Mouse (Mus musculus) frontal cortex, adult (tissue): ENCODE results near the gene Zfp575.

ENCODE experiments used
- ATAC-seq: cut with Nextera tagmentation; 2 replicates; pipeline ENCODE4 v1.9.2; 2017; ENCODE audit warnings: mild to moderate bottlenecking, moderate library complexity, mixed read lengths; ENCODE audit not compliant: low TSS enrichment

Gene Zfp575

GRCm38 (mm10) chr7:24600941-24601597 is 13.6 kb upstream of the Zfp575 start:
- peak; percentile 97 for ATAC-seq

- no peak for ATAC-seq
These were observed 12.0 kb upstream of the Zfp575 start for GRCm38 (mm10) chr7:24599211-24600067.

- no peak for ATAC-seq
These were observed 10.7 kb upstream of the Zfp575 start for GRCm38 (mm10) chr7:24598121-24598520.

GRCm38 (mm10) chr7:24595464-24595863 is 8.0 kb upstream of the Zfp575 start:
- no peak for ATAC-seq

- no peak for ATAC-seq
These were observed 6.9 kb upstream of the Zfp575 start for GRCm38 (mm10) chr7:24594309-24594803.

GRCm38 (mm10) chr7:24593621-24594308 is 6.3 kb upstream of the Zfp575 start:
- ATAC-seq, result peak; percentile 96

GRCm38 (mm10) chr7:24592781-24593180 is 5.3 kb upstream of the Zfp575 start:
- no peak for ATAC-seq

GRCm38 (mm10) chr7:24592163-24592562 is 4.7 kb upstream of the Zfp575 start:
- no peak for ATAC-seq

GRCm38 (mm10) chr7:24591735-24592134 is 4.3 kb upstream of the Zfp575 start:
- no peak for ATAC-seq

GRCm38 (mm10) chr7:24588336-24588735 is 895 bp upstream of the Zfp575 start:
- no peak for ATAC-seq

- ATAC-seq, result peak; percentile 45; the same call in 1 of the 2 replicates
These were observed 613 bp downstream of the Zfp575 start for GRCm38 (mm10) chr7:24586828-24587227.

GRCm38 (mm10) chr7:24585995-24586394 is 1.4 kb downstream of the Zfp575 start:
- ATAC-seq, result no peak

GRCm38 (mm10) chr7:24584876-24585275 is 2.6 kb downstream of the Zfp575 start:
- no peak for ATAC-seq

- ATAC-seq, result no peak
These were observed 9.6 kb downstream of the Zfp575 start for GRCm38 (mm10) chr7:24577811-24578210.

GRCm38 (mm10) chr7:24574224-24574796 is 13.1 kb downstream of the Zfp575 start:
- ATAC-seq, result no peak

GRCm38 (mm10) chr7:24572455-24572854 is 15.0 kb downstream of the Zfp575 start:
- no peak for ATAC-seq

GRCm38 (mm10) chr7:24571071-24571470 is 16.4 kb downstream of the Zfp575 start:
- no peak for ATAC-seq

- ATAC-seq, result peak; percentile 53; the same call in 1 of the 2 replicates
These were observed 18.9 kb downstream of the Zfp575 start for GRCm38 (mm10) chr7:24568512-24568911.

- no peak for ATAC-seq
These were observed 21.2 kb downstream of the Zfp575 start for GRCm38 (mm10) chr7:24566206-24566605.

GRCm38 (mm10) chr7:24565627-24566026 is 21.8 kb downstream of the Zfp575 start:
- ATAC-seq, result no peak

GRCm38 (mm10) chr7:24564607-24565265 is 22.7 kb downstream of the Zfp575 start:
- ATAC-seq, result peak; percentile 58; the same call in 1 of the 2 replicates
